Mouse (Mus musculus) telencephalon, adult 2 months (tissue): ENCODE data around the gene Pam16.
A peak's percentile ranks its signal among the peaks of the same experiment; 100 is the strongest.

Experiments used
- DNase-seq: peaks from one replicate; pipeline ENCODE4 v3.0.0-alpha.2; 2011; ENCODE audit warnings: low read depth, low spot score

Gene Pam16

DNA sequence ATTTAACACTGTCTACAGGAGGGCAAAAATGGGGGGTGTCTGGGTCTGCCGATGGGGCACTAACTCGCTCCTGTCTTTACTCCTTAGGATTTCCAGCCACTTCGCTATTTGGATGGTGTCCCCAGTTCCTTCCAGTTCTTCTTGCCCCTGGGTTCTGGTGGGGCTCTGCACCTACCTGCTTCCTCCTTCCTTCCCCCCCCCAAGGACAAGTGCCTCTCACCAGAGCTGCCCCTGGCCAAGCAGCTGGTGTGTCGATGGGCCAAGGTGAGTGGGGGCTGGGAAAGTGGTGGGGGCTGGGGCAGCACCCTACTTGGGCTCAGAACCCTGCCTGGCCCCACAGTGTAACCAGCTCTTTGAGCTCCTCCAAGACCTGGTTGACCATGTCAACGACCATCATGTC is 13.6 kb downstream of the Pam16 start:
- no peak for DNase-seq

DNA sequence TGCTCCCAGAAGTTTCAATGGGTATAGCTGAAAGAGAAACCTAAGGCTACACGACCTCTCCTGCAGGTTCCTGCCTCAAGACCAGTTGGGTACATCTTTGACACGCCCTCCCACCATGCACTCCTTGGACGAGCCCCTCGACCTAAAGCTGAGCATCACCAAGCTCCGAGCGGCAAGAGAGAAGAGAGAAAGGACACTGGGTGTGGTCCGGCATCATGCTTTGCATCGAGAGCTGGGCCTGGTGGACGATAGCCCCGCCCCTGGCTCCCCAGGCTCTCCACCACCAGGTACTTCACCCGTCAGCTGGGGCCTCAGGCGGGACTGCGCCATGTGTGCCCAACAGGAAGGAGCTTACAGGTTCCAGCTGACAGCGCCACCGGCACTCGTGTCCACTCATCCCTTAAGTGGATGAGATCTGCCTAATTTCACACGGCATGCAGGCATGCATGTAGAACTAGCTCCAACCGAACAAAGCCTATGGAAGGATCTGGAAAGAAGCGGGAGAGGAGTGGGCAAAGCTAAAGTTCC is 16.2 kb downstream of the Pam16 start:
- DNase-seq, result no peak

DNA sequence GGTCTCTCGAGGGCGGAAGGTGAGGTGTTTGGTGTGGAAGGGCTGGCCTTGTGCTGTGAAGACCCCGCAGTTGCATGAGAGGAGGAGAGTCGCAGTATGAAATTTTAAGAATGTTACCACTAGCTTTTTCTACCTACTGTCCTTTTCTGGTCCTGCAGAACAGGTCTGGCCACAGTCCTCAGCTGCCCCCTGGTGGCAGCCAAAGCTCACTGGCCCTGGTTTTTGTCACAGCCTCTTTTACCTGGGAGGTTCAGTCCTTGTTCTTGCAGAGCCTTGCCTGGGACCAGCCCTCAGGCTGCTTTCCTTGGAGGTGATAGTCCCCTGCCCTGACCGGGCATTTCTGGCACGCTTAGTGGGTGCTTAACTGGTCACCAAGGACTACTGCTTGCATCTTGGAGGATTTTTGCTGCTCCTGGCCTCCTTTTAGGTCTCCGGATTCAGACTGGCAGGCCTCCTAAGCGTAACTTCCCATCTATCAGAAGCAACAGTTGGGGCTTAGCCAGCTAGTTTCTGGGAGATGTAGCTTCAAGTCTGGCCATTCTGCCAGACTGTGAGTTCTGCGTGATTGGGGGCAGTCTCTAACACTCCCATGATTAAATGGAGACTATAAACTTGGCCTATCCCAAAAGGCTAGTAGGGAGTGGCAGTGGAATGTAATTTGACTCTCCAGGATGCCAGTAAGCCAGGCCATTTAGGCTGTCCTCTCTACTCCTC is 16.8 kb downstream of the Pam16 start:
- DNase-seq, result peak; percentile 50

DNA sequence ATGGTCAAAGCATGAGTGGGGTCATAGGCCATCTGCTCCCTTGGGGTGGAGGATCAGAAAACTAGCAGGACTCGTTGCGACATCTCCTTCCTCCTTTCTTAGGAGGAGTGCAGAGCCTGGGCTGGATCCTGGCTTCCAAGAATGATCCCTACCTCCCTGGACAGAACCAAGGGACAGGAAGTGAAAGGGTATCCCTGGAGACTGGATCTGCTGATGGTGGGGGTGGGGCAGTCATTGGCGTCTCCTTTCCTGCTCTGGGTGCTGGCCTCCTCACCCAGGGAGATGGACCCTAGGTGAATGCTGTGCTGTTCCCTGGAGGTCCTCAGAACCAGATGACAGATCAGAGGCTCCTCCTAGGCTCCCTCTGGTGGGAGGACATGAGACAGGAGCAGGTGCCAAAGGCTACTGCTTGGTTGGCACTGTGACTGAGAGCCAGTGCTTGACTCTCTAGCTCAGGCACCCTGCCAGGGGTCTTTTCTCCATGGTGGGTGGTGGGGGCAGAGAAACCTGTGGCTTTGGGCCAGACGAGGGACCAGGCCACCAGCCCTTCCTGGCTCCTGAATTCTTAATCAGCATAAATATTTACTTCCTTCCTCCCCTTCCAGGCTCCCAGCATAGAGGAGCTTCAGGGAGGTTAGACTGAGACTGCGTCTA is 18.2 kb downstream of the Pam16 start:
- no peak for DNase-seq

DNA sequence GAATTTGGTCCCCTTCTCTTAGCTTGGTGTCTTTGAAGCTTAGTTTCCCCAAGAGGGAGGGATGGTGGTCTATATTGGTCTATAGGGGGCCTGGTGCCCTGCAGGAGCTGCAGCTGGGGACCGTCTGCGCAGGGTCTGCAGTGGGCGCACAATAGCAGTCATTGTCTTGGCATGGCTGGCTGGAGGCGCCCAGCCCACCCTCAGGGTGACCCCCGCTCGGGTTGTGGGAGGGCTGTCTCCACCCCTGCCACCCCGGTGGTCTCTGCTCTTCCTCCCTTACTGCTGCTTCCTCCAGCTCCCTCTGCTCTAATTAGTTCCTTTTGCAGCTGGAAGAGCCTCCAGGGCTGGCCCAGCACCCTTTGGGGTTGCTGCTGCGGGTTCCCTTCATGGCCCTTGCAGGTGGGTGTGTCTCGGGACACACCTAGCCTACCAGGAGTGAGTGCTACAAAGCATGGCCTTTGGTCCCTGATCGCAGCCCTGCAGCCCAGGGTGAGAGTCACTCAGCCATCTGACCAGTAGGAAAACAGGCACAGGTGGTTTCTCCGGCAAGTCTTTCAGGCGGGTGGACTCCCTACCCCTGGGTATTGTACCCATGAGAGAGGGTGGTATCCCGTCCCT is 19.2 kb downstream of the Pam16 start:
- DNase-seq, result no peak

DNA sequence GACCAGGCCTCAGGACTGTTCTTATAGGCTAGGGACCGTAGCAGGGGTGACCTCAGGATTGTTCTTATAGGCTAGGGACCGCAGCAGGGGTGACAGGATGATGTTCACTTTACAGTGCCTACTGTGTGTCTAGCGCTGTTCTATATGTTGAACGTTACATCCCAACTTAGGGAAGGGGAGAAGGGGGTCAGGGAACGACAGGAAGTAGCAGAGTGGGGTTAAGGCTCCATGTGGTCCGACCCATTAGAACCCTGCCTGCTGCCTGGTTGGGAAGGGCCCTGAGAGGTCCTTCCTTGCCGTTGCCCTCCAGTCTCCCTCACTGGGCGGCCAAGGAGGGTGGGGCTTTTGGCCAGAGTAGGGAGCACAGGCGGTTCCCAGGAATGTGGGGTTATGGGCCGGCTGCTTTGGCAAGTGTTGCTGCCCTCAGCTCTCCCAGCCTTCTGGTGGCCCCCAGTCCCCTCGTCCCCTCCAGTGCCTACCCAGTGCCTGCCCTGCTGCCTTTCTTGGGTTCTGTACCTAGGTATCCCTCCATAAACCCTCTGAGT is 20.4 kb downstream of the Pam16 start:
- no peak for DNase-seq

DNA sequence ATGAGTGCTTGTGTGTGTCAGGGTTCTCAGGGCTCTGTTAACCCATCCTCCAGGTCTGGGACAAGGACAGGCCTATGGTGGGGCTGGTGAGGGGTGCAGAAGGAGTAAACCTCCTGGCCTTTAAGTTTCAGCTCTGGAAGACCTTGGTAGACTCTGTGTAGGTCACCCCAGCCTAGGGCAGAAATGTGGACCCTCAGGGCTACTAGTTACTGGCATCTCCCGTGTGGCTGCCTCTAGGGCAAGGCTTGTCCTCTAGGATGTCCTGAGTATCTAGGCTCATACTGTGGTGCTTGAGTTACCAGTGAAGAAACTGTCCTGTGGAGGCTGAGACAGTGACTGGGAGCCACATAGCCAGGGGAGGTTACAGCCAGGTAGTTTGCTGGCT is 21.3 kb downstream of the Pam16 start:
- DNase-seq, result no peak

DNA sequence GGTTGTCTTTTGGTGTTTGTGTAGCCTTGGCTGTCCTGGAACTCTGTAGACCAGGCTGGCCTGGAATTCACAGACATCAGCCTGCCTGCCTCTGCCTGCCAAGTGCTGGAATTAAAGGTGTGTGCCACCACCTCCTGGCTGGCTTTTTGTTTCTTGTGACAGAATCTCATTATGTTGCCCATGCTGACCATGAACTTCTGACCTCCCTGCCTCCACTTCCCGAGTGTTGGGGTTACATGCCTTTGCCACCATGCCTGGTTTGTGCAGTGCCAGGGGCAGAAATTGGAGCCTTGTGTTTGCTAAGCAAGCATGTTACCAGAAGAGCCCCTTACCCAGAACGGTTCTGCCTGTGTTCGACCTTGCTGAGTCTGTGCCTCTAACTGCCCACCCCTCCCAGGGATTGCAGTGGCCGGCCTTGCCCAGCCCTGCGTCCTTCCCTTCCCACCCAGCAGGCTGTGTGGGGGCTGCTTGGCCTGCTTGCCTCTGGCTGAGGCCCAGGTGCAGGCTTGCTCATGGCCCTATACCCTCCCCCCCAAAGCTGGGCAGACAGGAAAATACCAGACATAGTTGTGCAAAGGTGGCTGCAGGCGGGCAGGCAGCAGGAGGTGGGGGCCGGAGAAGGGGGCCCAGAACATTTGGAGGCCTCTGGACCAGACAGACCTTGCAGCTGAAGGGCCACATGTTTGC is 21.9 kb downstream of the Pam16 start:
- DNase-seq, result no peak

DNA sequence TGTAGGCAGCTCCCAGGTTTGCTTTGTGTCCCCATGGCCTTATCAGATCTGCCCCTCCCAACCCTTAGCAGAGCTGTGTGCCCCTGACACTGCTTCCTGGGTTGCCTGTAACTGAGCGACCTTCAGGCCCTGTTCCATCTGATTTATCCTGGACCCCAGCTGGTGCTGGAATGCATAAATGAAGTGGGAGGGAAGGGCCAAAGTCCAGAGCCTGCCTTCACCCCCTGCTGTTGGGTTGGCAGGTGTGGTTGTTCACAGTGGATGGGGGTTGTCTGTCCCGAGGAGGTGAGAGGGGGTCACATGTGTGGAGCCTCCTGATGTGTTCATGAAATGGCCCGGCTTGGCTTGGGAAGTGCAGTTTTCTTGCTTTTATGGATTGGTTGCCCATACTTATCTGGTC is 22.6 kb downstream of the Pam16 start:
- DNase-seq, result no peak

DNA sequence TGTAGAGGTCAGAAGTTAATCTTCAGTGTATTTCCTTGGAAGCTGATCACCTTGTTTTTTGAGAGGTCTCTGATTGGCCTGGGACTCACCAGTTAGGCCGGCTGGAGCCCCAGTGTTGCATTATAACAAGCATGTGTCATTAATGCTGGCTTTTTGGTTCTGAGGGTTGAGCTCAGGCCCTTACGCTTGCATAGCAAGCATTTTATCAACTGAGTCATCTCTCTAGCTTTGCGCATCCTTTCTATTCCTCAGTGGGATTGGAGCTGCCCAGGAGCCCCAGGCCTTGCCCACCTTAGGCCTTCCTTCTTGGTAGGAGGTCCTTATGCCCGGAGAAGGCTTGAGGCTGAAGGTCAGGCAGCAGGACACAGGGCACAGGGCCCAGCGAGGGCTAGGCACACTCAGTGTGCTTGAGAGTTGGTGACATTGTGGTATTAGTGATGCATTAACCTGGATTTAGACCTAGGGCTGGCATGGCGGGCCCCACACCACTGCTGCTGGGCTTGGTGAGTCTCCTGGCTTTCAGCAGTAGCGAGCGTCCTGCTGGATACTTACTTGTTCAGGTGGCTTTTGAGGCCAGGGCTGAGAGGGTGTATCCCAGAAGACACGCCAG is 24.0 kb downstream of the Pam16 start:
- DNase-seq, result no peak

DNA sequence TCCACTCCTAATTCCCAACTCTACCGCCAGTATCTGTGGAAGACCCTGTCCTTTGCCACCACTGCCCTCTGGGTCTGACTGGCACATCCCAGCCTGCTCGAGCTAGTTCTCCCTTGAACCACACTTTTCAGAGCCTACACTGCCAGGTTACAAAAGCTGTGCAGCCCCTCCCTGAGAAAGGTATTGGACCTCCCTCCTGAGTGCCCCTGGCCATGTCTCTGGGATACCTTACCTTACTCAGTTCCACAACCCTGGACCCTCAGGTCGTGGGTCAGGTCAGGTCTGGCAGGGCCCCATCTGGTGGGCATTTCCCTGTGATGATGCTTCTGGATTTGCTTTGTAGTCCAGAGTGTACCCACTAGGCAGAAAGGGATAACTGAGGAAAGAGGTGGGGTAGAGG is 25.2 kb downstream of the Pam16 start:
- DNase-seq, result no peak

DNA sequence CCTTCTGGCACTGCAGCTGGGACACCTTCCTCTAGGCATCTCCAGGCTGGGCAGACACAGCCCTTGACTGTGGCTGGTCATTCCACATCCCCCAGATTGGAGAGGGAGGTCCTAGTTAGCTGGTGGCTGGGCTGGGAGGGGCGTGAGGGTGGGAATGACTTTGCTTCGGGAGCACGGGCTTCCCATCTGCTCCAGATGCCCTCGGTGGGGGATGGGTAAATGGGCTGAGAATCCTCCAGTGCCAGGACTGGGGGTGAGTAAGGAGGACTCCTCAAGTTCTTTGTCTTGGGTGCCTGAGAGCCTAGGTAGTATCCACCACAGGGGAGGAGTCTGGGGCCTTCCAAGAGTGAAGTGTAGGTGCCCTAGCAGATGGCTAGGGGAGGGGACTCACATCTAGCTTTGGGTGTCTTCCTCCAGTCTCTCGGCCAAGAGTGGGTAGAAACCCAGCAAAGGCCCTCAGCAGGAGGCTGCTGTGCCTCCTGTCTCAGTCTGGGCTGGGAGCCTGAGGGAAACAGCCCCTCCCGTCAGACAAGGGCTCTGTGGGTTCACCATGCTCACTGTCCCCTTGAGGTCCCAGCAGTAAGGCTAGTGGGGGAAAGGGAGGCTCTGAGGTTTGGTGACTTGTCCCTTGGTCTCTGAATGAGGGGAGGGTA is 25.8 kb downstream of the Pam16 start:
- DNase-seq, result no peak

DNA sequence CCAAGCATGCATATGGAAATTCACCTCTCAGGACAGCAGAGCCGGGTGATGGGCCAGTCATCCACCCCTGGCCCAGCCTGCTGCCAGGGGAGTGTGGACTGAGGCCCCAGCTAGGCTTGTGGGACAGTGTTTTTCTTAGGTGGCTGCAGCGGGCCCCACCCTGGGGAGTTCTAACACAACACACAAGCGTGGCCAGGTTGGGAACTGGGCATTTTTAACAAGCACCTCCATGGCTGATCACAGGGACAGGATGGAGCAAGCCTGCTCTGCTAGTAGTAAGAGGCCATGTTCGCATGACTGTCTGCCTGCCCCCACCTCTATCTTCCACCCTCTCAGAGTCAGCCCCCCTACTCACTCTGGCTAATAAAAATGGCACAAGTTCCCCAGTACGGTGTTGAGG is 26.7 kb downstream of the Pam16 start:
- DNase-seq, result no peak

DNA sequence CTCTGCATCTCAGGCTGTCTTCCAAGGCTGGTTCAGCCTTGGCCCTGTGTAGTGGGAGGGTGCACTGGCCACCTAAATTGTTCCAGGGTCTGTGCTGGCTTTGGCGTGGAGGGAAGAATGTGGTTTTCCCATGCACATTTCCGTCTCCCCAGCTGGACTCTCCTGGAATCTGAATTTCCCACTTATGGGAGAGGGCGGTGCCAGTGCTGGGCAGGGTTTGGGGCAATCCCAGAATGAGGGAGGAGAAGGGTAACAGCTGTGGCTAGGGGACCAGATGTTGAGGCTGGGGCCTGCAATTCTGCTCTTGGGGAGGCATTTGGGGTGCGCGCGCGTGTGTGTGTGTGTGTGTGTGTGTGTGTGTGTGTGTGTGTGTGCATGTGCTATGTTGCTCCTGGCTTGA is 27.5 kb downstream of the Pam16 start:
- DNase-seq, result no peak

DNA sequence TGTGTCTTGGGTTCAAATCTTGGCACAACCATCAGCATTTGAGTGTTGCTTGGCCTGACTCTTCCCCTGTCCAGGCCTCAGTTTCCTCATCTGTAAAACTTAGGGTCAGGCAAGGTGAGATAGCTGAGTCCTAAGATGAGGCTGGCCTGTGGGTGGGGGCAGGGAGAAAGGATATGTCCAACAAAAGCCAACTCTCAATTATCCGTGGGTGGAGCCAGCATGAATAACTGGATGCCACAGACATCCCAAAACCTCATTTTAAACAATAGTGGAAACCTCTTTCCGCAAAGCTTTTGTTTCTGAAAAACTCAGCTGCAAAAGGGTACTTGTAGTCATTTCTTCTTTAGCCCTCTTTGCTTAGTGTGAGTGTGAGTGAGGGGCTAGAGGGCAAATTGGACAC is 28.0 kb downstream of the Pam16 start:
- no peak for DNase-seq

DNA sequence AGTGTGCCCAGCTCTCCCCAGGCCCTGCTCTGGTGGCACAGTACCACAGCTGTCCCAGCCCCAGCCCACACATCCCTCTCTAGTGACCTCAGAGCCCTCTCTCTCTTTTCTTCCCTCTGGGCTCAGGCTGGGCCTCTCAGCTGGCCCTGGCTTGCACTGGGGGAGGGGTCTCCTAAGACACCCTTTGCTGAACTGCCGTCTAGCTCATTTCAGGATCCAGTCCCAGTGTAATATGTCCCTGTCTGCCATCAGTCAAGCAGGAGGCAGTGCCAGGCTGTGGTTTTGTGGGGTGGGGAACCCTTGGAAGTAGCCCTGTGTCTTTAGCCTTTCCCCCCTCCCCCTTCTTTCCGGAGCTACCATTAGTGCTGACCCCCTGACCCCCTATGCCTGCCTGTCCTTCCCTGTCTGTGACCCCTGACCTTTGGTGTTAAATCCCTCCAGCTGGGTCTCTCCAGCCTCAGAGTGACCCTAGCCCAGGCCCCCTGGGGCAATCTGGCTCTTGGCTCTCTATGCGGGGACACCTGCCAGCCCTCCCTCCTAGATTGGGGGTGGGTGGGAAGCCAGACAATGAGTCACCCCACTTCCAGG is 28.6 kb downstream of the Pam16 start:
- no peak for DNase-seq

DNA sequence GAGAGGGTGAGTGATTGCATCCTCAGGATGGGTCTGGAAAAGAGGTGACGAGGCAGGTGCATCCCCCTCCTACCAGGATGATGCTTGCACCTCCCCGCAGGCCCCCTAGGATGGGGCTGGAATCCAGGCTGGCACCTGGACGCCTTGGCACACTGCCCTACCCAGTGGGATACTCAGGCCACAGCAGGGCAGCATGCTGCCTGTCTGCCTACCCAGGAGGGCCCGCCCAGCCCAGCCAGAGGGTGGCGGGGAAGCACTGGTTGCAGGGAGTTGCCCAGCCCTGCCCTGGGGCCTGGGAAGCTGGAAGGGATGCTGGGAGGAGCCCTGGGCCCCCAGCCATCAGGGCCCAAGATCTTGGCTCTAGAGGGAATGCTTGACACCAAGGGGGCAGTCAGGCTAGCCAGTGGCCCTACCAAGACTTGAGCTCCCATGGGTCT is 29.2 kb downstream of the Pam16 start:
- DNase-seq, result no peak

DNA sequence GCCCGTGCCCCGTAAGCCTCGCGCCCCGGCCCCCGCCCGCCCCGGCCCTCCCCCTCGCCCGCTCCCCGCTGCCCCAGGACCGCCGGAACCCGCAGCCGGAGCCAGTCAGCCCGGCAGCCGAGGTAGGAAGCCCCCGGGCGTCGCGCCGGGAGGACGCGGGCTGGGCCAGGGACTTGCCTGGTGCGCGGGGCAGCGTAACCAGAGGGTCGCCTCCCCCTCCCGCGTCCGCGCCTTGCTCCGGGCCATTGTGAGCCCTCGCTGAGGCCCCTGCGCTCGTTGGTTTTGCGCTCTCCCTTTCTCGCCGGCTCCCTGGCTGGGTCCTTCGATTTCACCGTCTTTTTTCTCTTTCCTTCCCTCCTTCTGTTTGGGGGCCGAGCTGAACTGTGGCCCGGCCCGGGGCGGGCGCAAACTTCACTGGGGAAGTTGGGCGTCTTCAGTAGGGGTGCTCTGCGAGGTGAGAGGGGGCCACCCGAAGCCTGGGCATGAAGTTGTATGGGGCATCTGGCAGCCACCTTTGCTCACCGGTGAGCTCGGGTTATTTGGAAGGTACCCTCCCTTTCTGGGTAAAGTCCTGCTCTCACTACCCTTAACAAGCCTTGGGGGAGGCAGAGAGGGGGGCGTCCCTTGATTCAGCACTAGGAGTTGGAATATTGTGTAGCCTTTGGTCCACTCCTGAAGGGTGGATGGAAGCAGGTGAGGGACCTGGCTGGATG is 29.8 kb downstream of the Pam16 start:
- no peak for DNase-seq

DNA sequence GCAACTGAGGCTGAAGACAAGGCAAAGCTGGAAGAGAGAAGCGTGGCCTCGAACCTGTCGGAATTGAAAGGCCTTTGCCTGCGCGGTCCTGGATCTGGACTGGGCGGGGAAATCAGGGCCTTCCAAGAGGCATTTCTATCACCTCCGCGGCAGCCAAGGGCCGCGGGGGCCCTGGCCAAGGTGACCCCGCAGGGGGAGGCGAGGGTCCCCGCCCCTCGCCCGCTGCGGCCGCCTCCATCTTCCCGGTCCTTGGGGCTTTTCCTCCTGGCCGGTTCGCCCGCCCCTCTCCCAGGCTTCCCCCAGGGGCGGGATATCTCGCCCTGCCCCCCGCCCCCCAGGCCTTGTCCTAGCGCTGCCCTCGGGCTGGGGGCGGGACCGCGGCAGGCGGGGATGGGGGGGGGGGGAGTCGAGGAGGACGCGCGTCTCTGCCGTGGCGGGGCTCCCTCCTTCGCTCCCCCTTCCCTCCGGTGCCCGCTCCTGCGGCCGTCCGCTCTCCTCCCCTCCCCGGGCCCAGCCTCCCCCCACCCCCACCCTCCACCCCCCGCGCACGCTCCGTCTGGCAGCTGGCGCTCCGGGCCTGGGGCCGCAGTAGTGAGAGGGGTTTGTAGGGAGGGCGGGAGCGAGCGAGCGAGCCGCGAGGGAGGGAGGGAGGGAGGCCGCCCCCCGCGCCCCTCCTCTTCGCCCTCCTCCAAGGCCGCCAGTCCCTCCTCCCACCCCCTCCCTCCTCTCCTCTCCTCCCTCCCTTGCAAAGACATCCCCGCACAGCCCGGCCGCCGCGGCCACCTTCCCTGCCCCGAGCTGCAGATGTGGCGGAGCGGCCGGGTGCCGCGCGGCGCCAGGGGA is 30.6 kb downstream of the Pam16 start, which contains the start of gene Glis2:
Glis2 (plus strand) TSS at position 743 of the 843 bp plus-strand sequence.
- DNase-seq, result peak; percentile 27
